Mouse (Mus musculus) hindbrain, postnatal 0 days (tissue): ENCODE results near the gene Gzme. TPM values are rescaled to one million over a fixed set of nuclear protein-coding genes. Genes with fewer than 3 reads are reported as not detected.
"Not testable (repeated sequence)": the region's sequence is repeated elsewhere in the genome, so short reads cannot be mapped to it uniquely, and the experiment has no call there.

ENCODE experiments used
- ATAC-seq: fragments of 200-750 bp; cut with Nextera tagmentation; 2 replicates; pipeline ENCODE4 v1.8.0; 2017; ENCODE audit warnings: mild to moderate bottlenecking, moderate TSS enrichment, moderate library complexity
- DNase-seq: peaks from one replicate; pipeline ENCODE4 v3.0.0-alpha.2; 2015; ENCODE audit warnings: low spot score
- H3K27ac ChIP-seq: fragments of 300-500 bp; sonication (generic); 2 replicates; pipeline ENCODE4 v1.5.1; 2014; ENCODE audit warnings: mild to moderate bottlenecking
- H3K27me3 ChIP-seq: fragments of 300-500 bp; sonication (generic); 2 replicates; pipeline ENCODE4 v1.6.1; 2014; ENCODE audit warnings: low read length, mixed read lengths; ENCODE audit not compliant: insufficient read depth
- H3K36me3 ChIP-seq: fragments of 300-500 bp; sonication (generic); 2 replicates; pipeline ENCODE4 v1.6.1; 2014; ENCODE audit warnings: low read length, mixed read lengths; ENCODE audit not compliant: insufficient read depth
- H3K4me1 ChIP-seq: fragments of 300-500 bp; sonication (generic); 2 replicates; pipeline ENCODE4 v1.6.1; 2014; ENCODE audit warnings: antibody characterized with exemption, low read length, mixed read lengths; ENCODE audit not compliant: insufficient read depth
- H3K4me2 ChIP-seq: fragments of 300-500 bp; sonication (generic); 2 replicates; pipeline ENCODE4 v1.6.1; 2014; ENCODE audit warnings: low read depth, mild to moderate bottlenecking, low read length, moderate library complexity, mixed read lengths
- H3K4me3 ChIP-seq: fragments of 300-500 bp; sonication (generic); 2 replicates; pipeline ENCODE4 v1.5.1; 2014; ENCODE audit warnings: low read length
- H3K9ac ChIP-seq: fragments of 300-500 bp; sonication (generic); replicated peaks from 2 replicates; pipeline ENCODE4 v1.6.1; 2014; ENCODE audit warnings: mild to moderate bottlenecking, low read length, moderate library complexity, mixed read lengths
- H3K9me3 ChIP-seq: fragments of 300-500 bp; sonication (generic); 2 replicates; pipeline ENCODE4 v1.6.1; 2016; ENCODE audit warnings: low read length, mixed read lengths
- CTCF ChIP-seq: IDR thresholded peaks from 2 replicates; pipeline ENCODE4 v1.5.1; 2016; ENCODE audit warnings: antibody characterized with exemption, control low read depth, low read depth
- WGBS: fragments of 180-500 bp; shearing (Covaris S2); extraction: QIAGEN DNeasy Blood & Tissue Kit; methylation state at CpG from one replicate; pipeline ENCODE4 v1.1.7; 2014; 5-methylcytosine and 5-hydroxymethylcytosine counted together
- polyA plus RNA-seq: library from polyadenylated mRNA; unstranded; fragments of >200 nt; fragmentation: Nextera tagmentation; extraction: Ambion mirVana; gene quantifications from 2 replicates; pipeline ENCODE4 v1.2.1, GENCODE M21; 2015
- total RNA-seq: library from RNA; depleted of rRNA; stranded (reverse); fragments of >200 nt; gene quantifications from 2 replicates; pipeline ENCODE4 v1.2.3, GENCODE M21; 2014

The Gzme gene
- total and polyA plus RNA-seq, 2 experiments from 2014 or later, result not detected

DNA sequence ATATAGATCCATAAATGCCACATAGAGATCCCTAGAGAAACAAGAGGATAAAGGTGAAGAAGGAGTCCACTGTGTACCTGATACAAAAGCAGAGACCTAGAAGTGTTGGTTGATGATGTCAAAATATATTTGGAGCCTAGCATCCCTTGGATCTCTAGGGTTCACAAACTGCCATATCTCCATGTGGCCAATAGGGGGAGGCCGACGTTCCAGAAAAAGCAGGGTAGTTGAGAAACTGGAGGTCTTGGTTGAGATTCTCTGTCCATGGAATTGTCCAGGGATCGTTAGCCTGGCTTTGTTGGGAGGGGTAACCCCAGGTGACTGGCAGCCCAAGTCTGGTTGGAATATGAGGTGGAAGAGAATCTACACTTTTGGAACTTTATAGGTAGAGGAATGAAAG, 7.9 kb upstream of the Gzme start:
- H3K4me2 ChIP-seq, result no peak overlapping the region
- WGBS, result 42% methylated on average over 3 of the region's 3 CpGs
- no peak overlapping the region for H3K4me3 ChIP-seq
- no peaks in the 10 kb centered on the region for H3K4me1 ChIP-seq
- no peaks in the 10 kb centered on the region for H3K36me3 ChIP-seq
- no peak overlapping the region for H3K9ac ChIP-seq
- peak; percentile 15; the same call in 1 of the 2 replicates for TF ChIP-seq CTCF
- no peaks in the 10 kb centered on the region for H3K9me3 ChIP-seq
- no peak overlapping the region for H3K27ac ChIP-seq
- DNase-seq (no peak), ATAC-seq (no peak)
- H3K27me3 ChIP-seq, result no peaks in the 10 kb centered on the region

DNA sequence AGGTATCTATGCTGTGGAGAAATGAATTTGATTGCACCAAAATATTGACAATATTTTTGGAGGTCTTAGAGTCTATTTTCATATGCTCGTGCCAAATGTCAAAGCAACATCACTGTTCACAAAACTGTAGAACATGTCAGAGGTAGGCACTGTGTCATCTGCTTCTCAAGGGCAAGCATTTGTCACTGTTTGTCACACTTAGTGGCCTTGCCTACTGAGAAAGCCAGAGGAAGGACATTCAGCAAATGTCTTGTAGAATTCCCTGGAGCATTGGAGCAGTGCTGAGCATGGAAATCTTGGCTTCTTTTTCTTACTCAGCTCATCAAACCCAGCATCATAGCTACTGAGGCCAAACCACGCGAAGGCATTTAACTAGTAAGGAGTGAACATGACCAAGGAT, 3.1 kb upstream of the Gzme start:
- 84% methylated on average over 3 of the region's 3 CpGs for WGBS
- TF ChIP-seq CTCF, result no peak

DNA sequence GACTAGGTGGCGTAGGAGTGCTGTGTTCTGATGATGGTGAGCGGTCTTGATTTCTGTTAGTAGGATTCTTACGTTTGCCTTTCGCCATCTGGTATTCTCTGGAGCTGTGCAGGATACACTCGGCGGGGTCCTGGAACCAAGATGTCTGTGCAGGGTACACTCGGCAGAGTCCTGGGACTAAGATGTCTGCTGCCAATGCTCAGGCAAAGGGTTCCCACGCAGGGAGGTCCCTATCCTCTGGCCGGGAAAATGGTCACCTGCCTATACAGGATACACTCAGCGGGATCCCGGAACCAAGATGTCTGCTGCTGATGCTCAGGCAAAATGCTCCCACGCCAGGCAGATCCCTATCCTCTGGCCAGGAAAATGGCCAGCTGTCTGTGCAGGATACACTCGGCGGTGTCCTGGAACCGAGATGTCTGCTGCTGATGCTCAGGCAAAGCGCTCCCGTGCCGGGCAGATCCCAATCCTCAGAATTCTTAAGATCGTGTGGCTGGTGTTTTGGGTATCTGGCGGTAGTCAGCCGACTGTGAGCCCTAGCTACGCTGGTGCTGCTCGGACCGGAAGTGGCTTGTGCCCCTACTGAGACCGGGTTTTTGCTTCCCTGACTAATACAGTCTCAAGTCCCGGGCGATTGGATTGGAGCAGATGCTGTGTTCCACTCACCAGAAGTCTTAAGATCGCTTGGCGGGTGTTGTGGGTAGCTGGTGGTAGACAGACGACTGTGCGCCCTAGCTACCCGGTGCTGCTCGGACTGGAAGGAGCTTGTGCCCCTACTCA, 4.7 kb downstream of the Gzme start:
- H3K4me3 ChIP-seq, H3K27ac ChIP-seq, DNase-seq, H3K36me3 ChIP-seq, H3K27me3 ChIP-seq, ATAC-seq, H3K4me1 ChIP-seq, H3K9ac ChIP-seq, H3K4me2 ChIP-seq, H3K9me3 ChIP-seq: not testable (repeated sequence)
- 93% methylated on average over 33 of the region's 33 CpGs for WGBS

More for the DNA sequence above, 3.1 kb upstream of the Gzme start:
- Histone ChIP-seq H3K27ac (no peak overlapping the region), H3K4me2 (no peak overlapping the region), H3K9ac (no peak overlapping the region), H3K4me3 (no peak overlapping the region), H3K4me1 (no peaks in the 10 kb centered on the region), H3K36me3 (no peaks in the 10 kb centered on the region), H3K9me3 (no peaks in the 10 kb centered on the region), H3K27me3 (no peaks in the 10 kb centered on the region)
- DNase-seq (no peak), ATAC-seq (no peak)

DNA sequence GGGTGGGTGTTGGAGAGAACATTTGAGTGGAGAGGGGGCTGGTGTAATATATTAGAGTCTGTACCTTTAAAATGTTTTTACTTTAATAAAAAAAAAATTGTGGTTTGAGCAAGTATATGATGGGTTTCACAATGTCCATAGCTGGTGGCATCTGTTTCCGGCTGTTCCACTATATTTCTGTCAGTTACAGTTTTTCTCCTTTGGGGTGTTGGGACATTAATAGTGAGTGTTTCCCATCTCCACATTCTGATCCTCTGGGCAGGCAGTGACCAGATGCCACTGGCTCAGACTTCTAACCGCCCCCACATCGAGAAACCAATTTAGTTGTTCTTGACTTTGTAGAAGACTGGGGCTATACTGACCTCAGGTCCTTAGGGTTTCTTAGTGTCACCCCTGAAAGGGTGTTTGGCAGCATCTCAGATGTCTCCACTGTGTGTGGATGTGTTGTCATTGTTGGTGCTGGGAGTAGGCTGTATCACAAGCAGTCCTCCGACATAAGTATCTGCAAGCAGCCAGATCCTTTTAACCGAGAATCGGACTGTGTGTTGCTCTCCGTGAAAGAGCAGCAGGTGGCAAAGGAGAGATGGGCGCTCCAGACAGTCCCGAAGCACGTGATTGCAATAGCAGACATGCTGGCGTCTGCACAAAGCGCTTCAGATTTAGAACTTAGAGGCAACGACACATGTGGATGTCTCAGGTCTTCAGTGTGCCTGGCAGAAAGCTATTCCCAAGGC, 14.8 kb downstream of the Gzme start:
- H3K9ac ChIP-seq, result no peak overlapping the region
- 77% methylated on average over 13 of the region's 13 CpGs for WGBS
- H3K4me1 ChIP-seq, result no peaks in the 10 kb centered on the region
- H3K9me3 ChIP-seq, result no peaks in the 10 kb centered on the region
- H3K27ac ChIP-seq, result no peak overlapping the region
- ATAC-seq, result no peak
- H3K4me3 ChIP-seq, result no peak overlapping the region
- TF ChIP-seq CTCF, result no peak
- no peaks in the 10 kb centered on the region for H3K36me3 ChIP-seq
- no peaks in the 10 kb centered on the region for H3K27me3 ChIP-seq
- DNase-seq, result no peak
- H3K4me2 ChIP-seq, result no peak overlapping the region

DNA sequence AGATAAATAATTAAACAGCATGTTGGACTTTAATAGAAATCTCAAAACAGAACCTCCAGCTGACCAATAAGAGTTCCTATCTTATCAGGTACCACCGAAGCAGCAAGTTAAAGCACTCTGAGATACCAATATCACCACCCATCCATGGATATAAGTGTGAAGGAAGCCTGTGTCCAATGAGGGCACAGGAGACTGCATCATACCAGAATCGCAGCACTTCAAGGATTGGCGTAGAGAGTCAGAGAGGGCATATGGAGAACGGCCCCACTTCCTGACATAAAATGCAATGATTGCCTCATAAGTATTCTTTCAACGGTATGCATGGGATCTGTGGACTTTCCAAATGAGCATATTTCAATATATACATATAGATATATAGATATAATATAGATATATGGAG, 15.4 kb downstream of the Gzme start:
- Histone ChIP-seq H3K27ac (no peak overlapping the region), H3K4me3 (no peak overlapping the region), H3K9ac (no peak overlapping the region), H3K9me3 (no peaks in the 10 kb centered on the region), H3K36me3 (no peaks in the 10 kb centered on the region), H3K4me1 (no peaks in the 10 kb centered on the region), H3K27me3 (no peaks in the 10 kb centered on the region), H3K4me2 (no peak overlapping the region)
- no peak for DNase-seq
- no peak for ATAC-seq
- no peak for TF ChIP-seq CTCF
- 93% methylated on average over 5 of the region's 5 CpGs for WGBS

DNA sequence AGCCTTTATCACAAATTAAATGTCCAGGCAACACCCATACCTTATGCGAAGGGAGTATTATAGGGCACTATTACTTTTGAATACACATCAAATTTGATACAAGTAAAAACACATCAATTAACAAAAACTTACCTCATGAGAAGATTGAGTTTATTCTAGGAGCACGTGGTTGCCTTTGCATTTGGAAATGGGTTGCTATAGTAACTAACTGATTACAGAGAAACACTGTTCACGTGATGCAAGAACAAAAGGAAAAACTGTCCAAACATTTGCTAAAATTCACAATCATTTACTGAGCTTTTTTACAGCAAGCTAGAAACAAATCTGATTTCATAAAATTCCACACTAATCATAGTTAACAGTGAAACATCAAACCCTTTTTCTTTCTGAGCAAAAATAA, 17.0 kb downstream of the Gzme start:
- no peaks in the 10 kb centered on the region for H3K9me3 ChIP-seq
- DNase-seq (no peak), ATAC-seq (no peak)
- no peak overlapping the region for H3K4me3 ChIP-seq
- no peak for TF ChIP-seq CTCF
- no peaks in the 10 kb centered on the region for H3K4me1 ChIP-seq
- H3K9ac ChIP-seq, result no peak overlapping the region
- H3K36me3 ChIP-seq, result no peaks in the 10 kb centered on the region
- WGBS, result 60% methylated on average over 3 of the region's 3 CpGs
- H3K27me3 ChIP-seq, result no peaks in the 10 kb centered on the region
- no peak overlapping the region for H3K4me2 ChIP-seq
- H3K27ac ChIP-seq, result no peak overlapping the region

DNA sequence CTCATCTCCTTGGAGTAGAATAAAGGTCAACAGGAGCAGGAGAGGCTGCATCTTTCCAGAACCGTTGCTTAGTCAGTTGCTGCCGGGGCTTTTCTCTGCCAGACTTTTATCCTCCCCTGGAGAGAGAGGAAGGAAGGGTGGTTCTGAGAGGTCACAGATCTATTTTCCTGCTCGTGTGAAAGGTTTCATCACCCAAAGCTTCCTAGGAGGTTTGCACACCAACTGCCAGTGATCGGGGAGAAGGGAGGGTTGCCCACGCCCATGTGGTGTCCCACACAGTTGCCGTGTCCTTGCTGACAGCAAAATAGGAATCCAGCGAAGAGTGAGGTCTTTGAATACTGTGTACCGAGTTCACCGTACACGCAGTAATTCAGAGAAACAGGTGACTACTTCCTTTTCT, 18.0 kb downstream of the Gzme start, which contains the start of gene Ctsg:
Gene Ctsg, minus strand, starts transcription at position 189 of the 400 bp plus-strand sequence.
- no peak for ATAC-seq
- Histone ChIP-seq H3K4me2 (no peak within 1 kb of the TSS), H3K27ac (no peak within 1 kb of the TSS), H3K36me3 (no peaks in the 10 kb centered on the region), H3K27me3 (no peaks in the 10 kb centered on the region), H3K4me1 (no peaks in the 10 kb centered on the region), H3K4me3 (no peak within 1 kb of the TSS), H3K9me3 (no peaks in the 10 kb centered on the region), H3K9ac (no peak within 1 kb of the TSS)
- no peak for TF ChIP-seq CTCF
- 77% methylated on average over 10 of the region's 10 CpGs for WGBS
- DNase-seq, result no peak
